Mouse (Mus musculus): ENCODE data around the gene Baiap2. TPM values are rescaled to one million over a fixed set of nuclear protein-coding genes. Genes with fewer than 3 reads are reported as not detected.

Gene Baiap2
- total and polyA plus RNA-seq, 2 experiments from 2014 or later, result 18.0 to 32.7 TPM

DNA sequence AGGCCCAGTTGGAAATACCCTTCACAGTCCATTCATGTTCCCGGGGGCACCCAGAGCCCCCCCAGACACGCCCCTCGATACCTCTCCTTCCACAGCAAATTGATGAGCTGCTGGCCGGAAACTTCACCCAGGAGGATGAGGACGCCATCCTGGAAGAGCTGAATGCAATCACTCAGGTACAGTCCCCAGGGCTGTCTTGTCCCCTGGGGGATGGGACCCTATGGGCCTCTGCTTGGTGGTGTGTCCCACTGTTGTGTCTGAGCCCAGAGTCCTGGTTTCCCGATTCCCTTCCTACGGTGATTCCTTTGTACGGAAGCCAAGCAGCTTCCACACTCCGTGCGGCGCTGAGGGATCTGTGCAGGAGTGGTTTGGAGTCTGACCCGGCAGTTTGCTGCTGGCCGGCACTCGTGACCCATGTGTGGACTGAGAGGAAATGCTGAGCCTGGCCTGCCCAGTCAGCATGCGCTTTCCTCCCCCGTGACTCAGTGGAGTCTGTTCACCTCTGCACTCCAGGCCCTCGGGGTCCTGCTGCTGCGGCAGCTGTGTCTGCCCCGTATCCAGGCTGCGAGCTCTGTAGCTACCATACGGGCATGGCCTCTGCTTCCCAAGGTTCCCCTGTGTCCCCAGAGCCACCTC lies 25.6 kb upstream of the Baiap2 start:
- Histone ChIP-seq H3K27me3 (ENCODE audit: insufficient read depth, low read length) (no peaks in the 10 kb centered on the region), H3K4me2 (ENCODE audit: low read depth, low read length, poor library complexity, severe bottlenecking) (no peak overlapping the region), H3K27ac (ENCODE audit: low read depth, low read length) (no peak overlapping the region), H3K9ac (replicated peaks; ENCODE audit: low read length, poor library complexity, severe bottlenecking) (no peak overlapping the region), H3K36me3 (ENCODE audit: insufficient read depth, low read length) (peaks cover 41% of the 10 kb centered on the region), H3K4me1 (ENCODE audit: insufficient read depth, low read length) (peaks cover 11% of the 10 kb centered on the region), H3K4me3 (ENCODE audit: low read depth, low read length) (no peak overlapping the region), H3K9me3 (ENCODE audit: low read length) (no peaks in the 10 kb centered on the region)
- no peak for DNase-seq (ENCODE audit: low spot score)
- TF ChIP-seq CTCF (IDR thresholded peaks at IDR 0.05), result no peak
- ATAC-seq (ENCODE audit: low FRiP score), result no peak
- 90% methylated on average over 21 of the region's 21 CpGs for WGBS

GRCm38 (mm10) chr11:119918521-119918920 lies 24.0 kb upstream of the Baiap2 start:
- Histone ChIP-seq H3K27ac (ENCODE audit: low read depth, low read length) (no peak overlapping the region), H3K36me3 (ENCODE audit: insufficient read depth, low read length) (peaks cover 41% of the 10 kb centered on the region), H3K9me3 (ENCODE audit: low read length) (no peaks in the 10 kb centered on the region), H3K4me2 (ENCODE audit: low read depth, low read length, poor library complexity, severe bottlenecking) (no peak overlapping the region), H3K27me3 (ENCODE audit: insufficient read depth, low read length) (no peaks in the 10 kb centered on the region), H3K9ac (replicated peaks; ENCODE audit: low read length, poor library complexity, severe bottlenecking) (no peak overlapping the region), H3K4me3 (ENCODE audit: low read depth, low read length) (no peak overlapping the region), H3K4me1 (ENCODE audit: insufficient read depth, low read length) (peaks cover 11% of the 10 kb centered on the region)
- DNase-seq (ENCODE audit: low spot score), result no peak
- no peak for ATAC-seq (ENCODE audit: low FRiP score)
- no peak for TF ChIP-seq CTCF (IDR thresholded peaks at IDR 0.05)
- WGBS, result 83% methylated on average over 7 of the region's 7 CpGs

DNA sequence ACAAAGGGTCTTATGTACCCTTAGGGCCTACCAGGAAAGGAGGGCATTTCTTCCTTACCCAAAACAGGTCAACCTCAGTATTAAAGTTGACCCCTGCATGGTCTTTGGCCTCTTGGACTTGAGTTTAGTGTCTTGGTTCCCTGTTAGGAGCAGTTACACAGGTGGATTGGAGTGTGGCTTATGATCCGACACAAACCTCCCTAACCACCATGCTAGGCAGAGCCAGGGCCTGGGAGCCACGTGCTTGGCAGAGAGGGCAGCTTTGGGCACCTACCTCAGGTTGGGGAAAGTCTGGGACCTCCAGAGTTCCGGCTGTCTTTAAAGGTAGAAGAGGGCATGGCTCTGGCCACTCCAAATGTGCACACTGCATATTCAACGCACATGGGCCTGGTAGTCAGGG lies 23.1 kb upstream of the Baiap2 start:
- no peak for TF ChIP-seq CTCF (IDR thresholded peaks at IDR 0.05)

GRCm38 (mm10) chr11:119919897-119920296 lies 22.7 kb upstream of the Baiap2 start:
- no peaks in the 10 kb centered on the region for H3K9me3 ChIP-seq (ENCODE audit: low read length)
- no peak overlapping the region for H3K27ac ChIP-seq (ENCODE audit: low read depth, low read length)
- H3K27me3 ChIP-seq (ENCODE audit: insufficient read depth, low read length), result no peaks in the 10 kb centered on the region
- 67% methylated on average over 8 of the region's 8 CpGs for WGBS
- no peak overlapping the region for H3K4me2 ChIP-seq (ENCODE audit: low read depth, low read length, poor library complexity, severe bottlenecking)
- H3K36me3 ChIP-seq (ENCODE audit: insufficient read depth, low read length), result peaks cover 41% of the 10 kb centered on the region
- H3K9ac ChIP-seq (replicated peaks; ENCODE audit: low read length, poor library complexity, severe bottlenecking), result no peak overlapping the region
- DNase-seq (ENCODE audit: low spot score) (peak; percentile 76), ATAC-seq (ENCODE audit: low FRiP score) (no peak; the same call in 1 of the 2 replicates)
- TF ChIP-seq CTCF (IDR thresholded peaks at IDR 0.05), result peak; percentile 91
- no peak overlapping the region for H3K4me3 ChIP-seq (ENCODE audit: low read depth, low read length)
- peaks cover 5% of the 10 kb centered on the region; the same call in 1 of the 2 replicates for H3K4me1 ChIP-seq (ENCODE audit: insufficient read depth, low read length)

More for the DNA sequence above, 23.1 kb upstream of the Baiap2 start:
- DNase-seq (ENCODE audit: low spot score), result no peak
- ATAC-seq (ENCODE audit: low FRiP score), result no peak
- WGBS, result 96% methylated on average over 4 of the region's 4 CpGs
- Histone ChIP-seq H3K27ac (ENCODE audit: low read depth, low read length) (no peak overlapping the region), H3K36me3 (ENCODE audit: insufficient read depth, low read length) (peaks cover 41% of the 10 kb centered on the region), H3K27me3 (ENCODE audit: insufficient read depth, low read length) (no peaks in the 10 kb centered on the region), H3K9ac (replicated peaks; ENCODE audit: low read length, poor library complexity, severe bottlenecking) (no peak overlapping the region), H3K9me3 (ENCODE audit: low read length) (no peaks in the 10 kb centered on the region), H3K4me2 (ENCODE audit: low read depth, low read length, poor library complexity, severe bottlenecking) (no peak overlapping the region), H3K4me1 (ENCODE audit: insufficient read depth, low read length) (peaks cover 9% of the 10 kb centered on the region), H3K4me3 (ENCODE audit: low read depth, low read length) (no peak overlapping the region)

DNA sequence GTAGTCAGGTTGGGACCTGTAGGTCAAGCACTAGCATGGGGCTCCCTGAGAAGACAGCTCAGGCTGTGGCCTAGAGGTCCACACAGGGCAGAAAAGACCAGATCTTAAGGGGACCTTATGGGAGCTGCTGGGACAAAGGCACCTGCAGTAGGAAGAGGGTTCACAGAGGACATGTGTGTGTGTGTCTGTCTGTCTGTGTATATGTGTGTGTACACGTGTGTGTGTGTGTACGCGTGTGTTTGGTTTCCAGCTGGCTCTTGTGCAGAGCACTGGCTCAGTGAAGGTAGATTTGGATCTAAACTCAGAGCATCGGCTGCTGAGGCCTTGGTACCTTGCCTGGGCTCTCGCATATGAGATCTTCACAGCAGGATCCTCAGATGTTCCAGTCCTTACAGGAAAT lies 21.9 kb upstream of the Baiap2 start:
- H3K4me3 ChIP-seq (ENCODE audit: low read depth, low read length), result no peak overlapping the region
- no peak for DNase-seq (ENCODE audit: low spot score)

GRCm38 (mm10) chr11:119925176-119925575 lies 17.4 kb upstream of the Baiap2 start:
- Histone ChIP-seq H3K4me2 (ENCODE audit: low read depth, low read length, poor library complexity, severe bottlenecking) (no peak overlapping the region), H3K4me3 (ENCODE audit: low read depth, low read length) (no peak overlapping the region), H3K9me3 (ENCODE audit: low read length) (no peaks in the 10 kb centered on the region), H3K4me1 (ENCODE audit: insufficient read depth, low read length) (no peaks in the 10 kb centered on the region), H3K36me3 (ENCODE audit: insufficient read depth, low read length) (0 out of 2 replicates have a peak, but pooled peaks cover 6% of the 10 kb centered on the region), H3K9ac (replicated peaks; ENCODE audit: low read length, poor library complexity, severe bottlenecking) (no peak overlapping the region), H3K27me3 (ENCODE audit: insufficient read depth, low read length) (no peaks in the 10 kb centered on the region), H3K27ac (ENCODE audit: low read depth, low read length) (no peak overlapping the region)
- no peak for TF ChIP-seq CTCF (IDR thresholded peaks at IDR 0.05)
- WGBS, result 71% methylated on average over 5 of the region's 5 CpGs
- ATAC-seq (ENCODE audit: low FRiP score) (no peak), DNase-seq (ENCODE audit: low spot score) (no peak)

More for the DNA sequence above, 21.9 kb upstream of the Baiap2 start:
- 84% methylated on average over 5 of the region's 5 CpGs for WGBS
- Histone ChIP-seq H3K9me3 (ENCODE audit: low read length) (no peaks in the 10 kb centered on the region), H3K27me3 (ENCODE audit: insufficient read depth, low read length) (no peaks in the 10 kb centered on the region), H3K4me1 (ENCODE audit: insufficient read depth, low read length) (no peaks in the 10 kb centered on the region), H3K4me2 (ENCODE audit: low read depth, low read length, poor library complexity, severe bottlenecking) (no peak overlapping the region), H3K36me3 (ENCODE audit: insufficient read depth, low read length) (peaks cover 41% of the 10 kb centered on the region), H3K9ac (replicated peaks; ENCODE audit: low read length, poor library complexity, severe bottlenecking) (no peak overlapping the region), H3K27ac (ENCODE audit: low read depth, low read length) (no peak overlapping the region)
- TF ChIP-seq CTCF (IDR thresholded peaks at IDR 0.05), result no peak
- ATAC-seq (ENCODE audit: low FRiP score), result no peak

Measured in midbrain, postnatal 0 days (tissue).